Mouse (Mus musculus): ENCODE data around the gene Fuca2.
"Not testable (repeated sequence)": the region's sequence is repeated elsewhere in the genome, so short reads cannot be mapped to it uniquely, and the experiment has no call there.

Gene Fuca2

DNA sequence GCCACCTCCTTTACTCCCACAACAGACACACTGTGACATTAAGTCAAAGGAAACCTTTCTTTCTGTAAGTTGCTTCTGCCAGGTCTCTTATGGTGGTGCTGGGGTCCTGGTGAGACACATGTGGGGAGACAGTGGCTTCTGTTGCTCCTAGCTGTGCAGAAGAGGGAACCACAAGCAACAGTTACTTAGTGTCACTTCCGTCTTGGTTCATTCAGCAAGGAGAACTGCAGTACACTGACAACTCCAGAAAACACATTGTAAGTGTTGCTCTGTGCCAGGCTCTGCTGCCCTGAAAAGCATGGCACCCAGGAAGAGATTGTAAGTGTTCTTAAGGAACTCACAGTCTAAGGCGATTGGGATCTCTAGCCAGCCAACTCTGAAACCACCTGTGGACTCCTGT, at the start of gene Fuca2:
Gene Fuca2, plus strand, starts transcription at position 210 of the 400 bp plus-strand sequence.
- no peak for DNase-seq (ENCODE audit: low spot score)

GRCm38 (mm10) chr10:13451640-13452039, 47.7 kb upstream of the Fuca2 start:
- DNase-seq (ENCODE audit: low spot score): no peak

GRCm38 (mm10) chr10:13453200-13453990, 45.9 kb upstream of the Fuca2 start:
- DNase-seq (ENCODE audit: low spot score): no peak

GRCm38 (mm10) chr10:13464295-13464694, 35.0 kb upstream of the Fuca2 start:
- DNase-seq (ENCODE audit: low spot score): not testable (repeated sequence)

GRCm38 (mm10) chr10:13466925-13467324, 32.4 kb upstream of the Fuca2 start:
- no peak for DNase-seq (ENCODE audit: low spot score)

GRCm38 (mm10) chr10:13468025-13468529, 31.3 kb upstream of the Fuca2 start:
- not testable (repeated sequence) for DNase-seq (ENCODE audit: low spot score)

DNA sequence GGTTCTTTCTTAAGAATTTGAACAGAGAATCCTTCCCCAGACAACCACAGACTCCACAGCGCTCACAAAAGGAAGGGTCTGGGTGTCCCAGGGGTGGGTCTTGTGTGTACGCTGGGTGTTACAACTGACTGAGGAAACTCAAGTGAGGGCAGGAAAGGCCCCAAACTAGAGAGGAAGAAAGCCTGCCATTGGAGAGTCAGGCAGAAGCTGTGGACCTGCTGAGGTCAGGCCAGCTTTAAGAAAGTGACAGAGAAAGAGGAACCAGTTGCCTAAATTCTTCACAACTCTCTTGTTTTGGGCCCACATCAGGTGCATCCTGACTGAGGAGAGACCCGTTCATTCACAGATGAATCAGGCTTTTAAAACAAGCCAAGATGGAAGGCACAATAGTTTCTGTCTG, 29.1 kb upstream of the Fuca2 start:
- DNase-seq (ENCODE audit: low spot score): no peak

DNA sequence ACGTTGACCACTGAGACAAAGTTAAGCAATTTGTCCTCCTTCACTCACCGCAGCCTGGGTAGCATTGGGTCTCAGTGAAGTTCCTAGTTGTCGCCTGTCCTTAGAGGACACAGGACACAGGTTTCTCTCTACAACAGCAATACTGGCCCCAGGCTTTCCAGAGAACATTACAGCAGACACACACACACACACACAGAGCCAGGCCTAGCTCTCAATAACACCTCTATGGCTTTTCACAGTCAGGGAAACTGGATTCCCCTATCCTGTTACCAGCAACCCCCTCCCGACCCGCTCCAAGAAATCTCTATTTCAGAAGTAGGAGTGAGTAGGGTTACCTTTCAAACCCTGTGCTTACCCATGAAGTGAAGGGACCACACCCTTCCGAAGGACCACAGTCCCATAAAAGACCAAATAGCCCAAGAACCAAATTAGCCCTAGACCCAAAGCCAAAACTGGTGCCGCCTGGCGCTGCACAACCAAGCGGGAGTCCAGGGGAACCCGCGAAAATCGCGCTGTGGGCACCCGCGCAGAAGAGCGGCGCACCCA, 26.0 kb upstream of the Fuca2 start:
- DNase-seq (ENCODE audit: low spot score): no peak

DNA sequence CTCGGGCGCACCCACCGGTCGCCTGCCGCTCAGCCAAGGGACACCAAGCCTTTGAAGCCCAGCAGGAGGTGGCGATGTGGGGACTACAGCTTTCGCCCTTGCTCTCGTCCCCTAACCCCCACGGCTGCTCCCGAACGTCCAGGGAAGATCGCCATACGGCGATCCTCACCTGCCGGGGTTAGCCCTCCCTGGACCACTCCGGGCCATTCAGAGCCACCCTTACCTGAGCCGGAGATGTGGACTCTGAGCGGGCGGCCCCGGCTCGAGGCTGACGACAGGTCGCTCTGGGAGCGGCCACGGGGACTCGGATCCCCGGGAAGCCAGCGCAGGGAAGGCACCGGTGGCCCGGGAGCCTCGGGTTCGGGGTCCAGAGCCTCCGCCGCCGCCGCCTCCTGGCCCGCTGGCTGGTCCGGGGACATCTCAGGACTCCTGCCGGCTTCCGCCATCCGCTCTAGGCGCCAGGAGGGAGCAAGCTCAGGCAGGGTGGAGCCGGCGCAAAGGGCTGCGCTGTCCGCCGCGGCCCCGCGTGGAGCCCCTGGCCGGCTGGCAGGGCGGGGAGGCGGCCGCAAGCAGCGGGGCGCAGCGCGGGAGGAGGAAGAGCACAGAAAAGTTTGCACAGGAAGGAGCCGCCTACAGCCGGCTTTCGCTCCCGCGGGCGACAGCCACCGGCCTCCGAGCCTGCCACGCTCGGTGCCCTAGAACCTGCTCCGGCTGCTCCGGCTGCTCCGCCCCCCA, 25.3 kb upstream of the Fuca2 start, which contains the start of gene Phactr2:
Gene Phactr2, minus strand, starts transcription at position 580 of the 735 bp plus-strand sequence.
- DNase-seq (ENCODE audit: low spot score): peak; percentile 32

GRCm38 (mm10) chr10:13474568-13474955, 24.8 kb upstream of the Fuca2 start:
- DNase-seq (ENCODE audit: low spot score): no peak

- DNase-seq (ENCODE audit: low spot score): no peak
Observed at GRCm38 (mm10) chr10:13475121-13475520, 24.2 kb upstream of the Fuca2 start.

GRCm38 (mm10) chr10:13479341-13479740, 20.0 kb upstream of the Fuca2 start:
- DNase-seq (ENCODE audit: low spot score): no peak

GRCm38 (mm10) chr10:13485958-13486357, 13.4 kb upstream of the Fuca2 start:
- no peak for DNase-seq (ENCODE audit: low spot score)

DNA sequence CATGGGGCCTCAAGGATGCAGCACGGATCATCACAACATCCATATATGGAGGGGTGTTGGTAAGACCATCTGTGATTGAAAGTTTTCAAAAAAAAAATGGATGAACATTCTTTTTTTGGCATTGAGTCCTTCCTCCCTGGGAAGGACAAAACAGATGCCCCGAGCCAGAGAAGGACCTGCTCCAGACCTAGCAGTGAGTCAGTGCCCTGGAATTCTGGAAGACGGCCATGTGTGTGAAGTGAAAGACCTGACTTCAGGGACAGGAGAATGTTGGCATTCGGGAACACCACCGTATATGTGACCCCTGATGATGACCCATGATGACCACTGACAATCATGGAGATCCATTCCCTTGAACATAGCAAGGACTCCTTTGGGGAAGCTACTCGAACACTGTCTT, 9.7 kb upstream of the Fuca2 start:
- no peak for DNase-seq (ENCODE audit: low spot score)

GRCm38 (mm10) chr10:13493978-13494686, 5.2 kb upstream of the Fuca2 start:
- no peak for DNase-seq (ENCODE audit: low spot score)

- DNase-seq (ENCODE audit: low spot score): no peak
Observed at GRCm38 (mm10) chr10:13496315-13496714, 3.0 kb upstream of the Fuca2 start.

DNA sequence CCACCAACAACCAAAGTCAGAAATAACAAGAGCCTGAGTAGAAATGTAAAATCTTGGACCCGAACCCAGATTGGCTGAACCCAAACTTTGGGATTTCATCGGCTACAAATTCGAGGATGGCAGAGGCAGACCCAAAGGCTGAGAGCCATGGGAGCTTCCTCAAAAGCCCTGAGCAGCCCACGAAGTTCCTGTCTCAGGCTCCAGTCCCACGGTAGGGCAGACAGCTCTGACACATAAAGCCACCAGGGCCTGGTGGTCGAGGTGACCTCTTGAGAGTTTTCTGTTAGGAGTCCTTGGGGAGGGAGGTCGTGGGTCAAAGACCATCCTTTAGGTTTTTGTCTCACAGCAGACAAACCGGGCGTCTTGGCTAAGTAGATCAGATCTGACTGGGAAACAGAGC, 1.1 kb downstream of the Fuca2 start:
- no peak for DNase-seq (ENCODE audit: low spot score)

- peak; percentile 93 for DNase-seq (ENCODE audit: low spot score)
Observed at GRCm38 (mm10) chr10:13500938-13501496, 1.7 kb downstream of the Fuca2 start.

DNA sequence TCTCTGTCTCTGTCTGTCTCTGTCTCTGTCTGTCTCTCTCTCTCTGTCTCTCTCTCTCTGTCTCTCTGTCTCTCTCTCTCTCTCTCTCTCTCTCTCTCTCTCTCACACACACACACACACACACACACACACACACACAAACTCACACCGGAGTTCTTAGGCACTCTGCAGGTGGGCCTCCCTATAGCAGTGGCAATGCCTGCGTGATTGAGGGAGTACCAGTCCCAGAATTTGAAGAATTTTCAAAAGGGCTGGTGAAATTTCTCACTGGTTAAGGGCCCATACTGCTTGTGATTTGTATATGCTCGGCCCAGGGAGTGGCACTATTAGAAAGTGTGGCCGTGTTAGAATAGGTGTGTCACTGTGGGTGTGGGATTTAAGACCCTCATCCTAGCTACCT, 2.2 kb downstream of the Fuca2 start:
- DNase-seq (ENCODE audit: low spot score): not testable (repeated sequence)

GRCm38 (mm10) chr10:13502371-13502770, 3.0 kb downstream of the Fuca2 start:
- no peak for DNase-seq (ENCODE audit: low spot score)

- DNase-seq (ENCODE audit: low spot score): peak; percentile 39
Observed at GRCm38 (mm10) chr10:13521857-13522256, 22.5 kb downstream of the Fuca2 start.

DNA sequence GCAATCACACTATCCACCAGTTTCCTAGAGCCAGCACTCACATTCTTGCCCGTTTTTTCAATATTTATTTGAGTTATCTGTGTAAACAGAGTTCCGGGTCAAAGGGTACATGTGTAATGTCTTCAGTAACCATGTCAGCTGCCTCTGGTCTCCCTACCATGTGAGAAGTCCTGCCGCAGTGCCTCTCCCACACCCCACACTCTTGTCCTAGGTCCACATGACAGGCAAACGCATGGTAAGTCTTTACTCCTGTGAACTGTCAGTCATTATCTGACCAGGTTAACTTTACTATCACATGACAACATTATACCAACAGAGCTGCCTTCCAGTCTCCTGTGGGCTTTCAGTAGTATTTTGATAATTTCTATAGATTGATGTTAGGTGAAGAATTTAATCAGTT, 28.8 kb downstream of the Fuca2 start:
- DNase-seq (ENCODE audit: low spot score): no peak

Measured in lung, postnatal 25 days (tissue).